Mouse (Mus musculus) embryo, embryonic 10.5 days (tissue): ENCODE results near the gene Efna4.
A peak's percentile ranks its signal among the peaks of the same experiment; 100 is the strongest.

Source experiments
- DNase-seq: peaks from one replicate; pipeline ENCODE4 v3.0.0-alpha.2; 2015; ENCODE audit warnings: low spot score

Gene Efna4

DNA sequence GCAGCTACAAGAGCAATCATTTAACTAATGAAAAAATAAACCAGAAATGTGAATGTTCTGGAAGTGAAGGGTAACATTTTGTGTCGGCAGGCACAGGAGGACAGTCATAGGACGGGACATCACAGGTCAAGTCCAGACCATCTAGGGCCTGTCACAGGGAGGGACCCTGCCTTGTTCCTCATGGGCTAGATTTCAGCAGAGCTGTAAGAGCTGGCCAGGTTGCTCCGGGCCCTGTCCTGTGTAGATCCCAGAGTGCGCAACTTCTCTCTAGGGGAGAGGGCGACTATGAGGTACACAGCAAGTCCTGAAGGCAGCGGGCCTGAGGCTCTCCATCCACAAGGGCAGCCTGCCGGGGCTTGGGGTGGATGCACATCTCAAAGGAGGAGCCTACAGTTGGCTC, 23.8 kb upstream of the Efna4 start, which contains the start of gene Dcst2:
Dcst2 (plus strand) TSS at position 301 of the 400 bp plus-strand sequence.
- DNase-seq = no peak

GRCm38 (mm10) chr3:89360237-89360636, 22.4 kb upstream of the Efna4 start:
- DNase-seq = no peak

DNA sequence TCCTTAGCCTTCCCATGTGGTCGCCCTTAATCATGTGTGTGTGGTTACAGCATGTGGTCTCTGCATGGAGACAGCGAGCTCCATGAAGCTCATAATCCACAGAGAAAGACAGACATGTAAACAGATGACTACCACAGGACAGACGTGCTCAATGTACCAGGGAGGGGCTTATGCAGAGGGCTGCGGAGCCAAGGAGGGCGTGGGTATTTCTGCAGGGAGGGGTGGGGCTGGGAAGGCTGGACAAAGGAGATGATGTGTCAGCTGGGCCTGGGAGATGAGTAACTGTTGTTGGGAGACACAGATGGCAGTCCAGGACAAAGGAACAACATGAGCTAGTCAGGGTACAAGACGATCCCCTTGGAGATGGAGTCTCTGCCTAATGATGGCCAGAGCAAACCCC, 21.8 kb upstream of the Efna4 start:
- no peak for DNase-seq

DNA sequence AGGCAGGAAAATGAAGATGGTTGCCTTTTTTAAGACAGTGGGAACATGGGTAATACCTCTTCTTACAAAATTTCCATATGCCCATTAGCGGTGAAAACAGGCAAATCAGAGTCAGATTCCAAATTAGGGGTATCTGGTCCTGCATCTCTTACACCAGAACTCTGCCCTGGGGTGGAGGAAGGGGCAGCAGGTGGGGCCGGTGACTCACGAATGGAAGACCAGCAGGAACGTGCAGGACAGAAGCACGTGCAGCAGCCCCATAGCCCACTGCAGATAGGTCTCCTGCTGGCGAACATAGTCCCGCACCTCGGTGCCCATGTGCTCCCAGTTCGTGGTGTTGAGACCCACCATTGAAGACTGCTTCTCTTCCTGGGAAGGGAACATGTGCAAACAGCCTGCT, 18.2 kb upstream of the Efna4 start:
- no peak for DNase-seq

GRCm38 (mm10) chr3:89355512-89355902, 17.7 kb upstream of the Efna4 start:
- no peak for DNase-seq

GRCm38 (mm10) chr3:89354816-89355511, 17.1 kb upstream of the Efna4 start:
- DNase-seq = peak; percentile 91

DNA sequence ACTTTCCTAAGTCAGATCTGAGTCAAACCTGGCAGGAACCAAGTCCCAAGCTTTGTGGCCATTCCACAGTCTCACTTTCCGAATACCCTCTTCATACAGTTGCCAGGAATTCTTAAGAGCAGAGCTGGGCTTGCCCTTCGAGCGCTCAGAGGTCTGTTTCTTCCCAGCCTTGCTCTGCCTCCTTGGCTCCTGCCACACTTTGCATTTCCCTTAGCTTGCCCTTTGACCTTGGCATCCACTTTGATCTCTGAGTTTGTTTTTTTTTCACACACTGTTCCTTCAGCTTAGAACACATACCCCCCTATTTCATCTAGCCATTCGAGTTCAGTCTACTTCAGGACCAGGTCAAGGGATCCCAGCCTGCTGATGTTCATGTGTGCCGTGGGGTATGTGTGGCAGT, 13.4 kb upstream of the Efna4 start:
- DNase-seq = no peak

DNA sequence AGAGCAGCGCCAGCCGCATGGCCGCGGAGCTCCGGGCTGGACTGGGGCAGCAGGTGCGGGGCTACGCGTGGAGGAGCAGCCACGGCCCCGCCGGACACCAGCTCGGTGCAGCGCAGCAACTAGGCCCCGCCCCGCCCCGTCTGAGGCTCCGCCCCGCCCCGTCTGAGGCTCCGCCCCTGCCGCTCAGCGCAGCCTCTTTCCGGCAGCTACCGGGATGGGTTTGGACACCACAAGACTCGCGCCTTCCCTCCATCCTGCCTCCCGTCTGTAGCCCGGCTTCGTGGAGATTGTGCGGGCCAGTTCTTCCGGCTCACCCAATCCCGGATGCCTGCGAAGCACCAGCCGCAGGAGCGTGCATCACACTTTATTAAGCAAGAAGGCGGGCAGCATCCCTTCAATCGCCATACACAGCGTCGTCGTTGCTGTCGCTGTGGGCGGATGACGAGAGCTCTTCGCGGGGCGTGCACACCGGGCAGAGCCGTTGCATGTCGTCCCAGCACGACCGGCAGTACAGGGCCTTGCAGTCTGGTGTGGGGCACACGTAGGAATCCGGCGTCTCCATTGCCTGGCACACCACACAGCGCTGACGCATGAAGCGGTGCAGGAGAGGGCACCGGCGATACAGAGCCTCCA, 12.2 kb upstream of the Efna4 start, which contains the start of gene Adam15:
Adam15 (minus strand) TSS at position 128 of the 633 bp plus-strand sequence.
- peak; percentile 90 for DNase-seq

GRCm38 (mm10) chr3:89348911-89349868, 11.4 kb upstream of the Efna4 start:
- peak; percentile 64 for DNase-seq

GRCm38 (mm10) chr3:89347916-89348315, 10.1 kb upstream of the Efna4 start:
- no peak for DNase-seq

GRCm38 (mm10) chr3:89346815-89347540, 9.2 kb upstream of the Efna4 start:
- no peak for DNase-seq

GRCm38 (mm10) chr3:89343279-89343678, 5.5 kb upstream of the Efna4 start:
- no peak for DNase-seq

- no peak for DNase-seq
Measured at GRCm38 (mm10) chr3:89341794-89342193, 4.0 kb upstream of the Efna4 start.

DNA sequence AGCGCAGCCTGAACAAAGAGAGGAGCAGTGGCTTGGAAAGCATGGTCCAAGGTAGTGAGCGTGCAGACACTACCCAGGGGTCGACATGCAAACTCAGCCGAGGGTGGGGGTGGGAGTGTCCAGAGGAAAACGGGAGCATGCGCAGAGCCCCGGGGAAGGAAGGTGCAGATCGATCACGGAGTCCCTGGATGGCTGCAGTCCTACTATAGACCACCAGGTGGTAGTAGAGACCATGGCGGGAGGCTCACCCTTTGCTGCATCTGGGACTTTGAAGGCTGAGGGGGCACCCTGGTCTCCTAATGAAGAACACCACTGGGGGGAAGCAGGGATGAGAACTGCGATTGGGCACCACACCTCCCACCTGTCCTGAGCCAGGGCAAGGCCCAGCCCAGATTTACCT, 2.6 kb upstream of the Efna4 start:
- DNase-seq = peak; percentile 94

GRCm38 (mm10) chr3:89339416-89339815, 1.6 kb upstream of the Efna4 start:
- DNase-seq = peak; percentile 90

- peak; percentile 64 for DNase-seq
Measured at GRCm38 (mm10) chr3:89337062-89337720, 637 bp downstream of the Efna4 start.

- DNase-seq = no peak
Measured at GRCm38 (mm10) chr3:89336529-89336928, 1.3 kb downstream of the Efna4 start.

DNA sequence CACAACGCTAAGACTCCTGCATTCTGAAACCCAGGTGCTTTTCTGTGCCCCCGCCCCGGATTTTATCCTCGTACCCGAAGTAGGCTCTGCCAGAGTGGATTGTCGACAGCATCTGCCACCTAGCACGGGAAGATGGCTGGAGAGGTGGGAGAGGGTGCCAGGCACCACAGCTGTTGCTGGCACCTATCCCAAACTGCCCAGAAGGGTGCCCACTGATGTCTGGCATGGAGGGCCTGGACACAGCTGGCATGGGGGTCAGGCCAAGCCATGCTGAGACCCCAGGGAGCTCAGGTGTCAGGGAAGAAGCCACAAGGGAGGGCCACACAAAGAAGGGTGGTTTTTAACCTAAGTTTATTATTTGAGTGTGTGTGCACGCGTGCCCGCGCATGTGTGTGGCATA, 4.8 kb downstream of the Efna4 start:
- DNase-seq = no peak

GRCm38 (mm10) chr3:89332476-89332875, 5.4 kb downstream of the Efna4 start:
- DNase-seq = no peak

DNA sequence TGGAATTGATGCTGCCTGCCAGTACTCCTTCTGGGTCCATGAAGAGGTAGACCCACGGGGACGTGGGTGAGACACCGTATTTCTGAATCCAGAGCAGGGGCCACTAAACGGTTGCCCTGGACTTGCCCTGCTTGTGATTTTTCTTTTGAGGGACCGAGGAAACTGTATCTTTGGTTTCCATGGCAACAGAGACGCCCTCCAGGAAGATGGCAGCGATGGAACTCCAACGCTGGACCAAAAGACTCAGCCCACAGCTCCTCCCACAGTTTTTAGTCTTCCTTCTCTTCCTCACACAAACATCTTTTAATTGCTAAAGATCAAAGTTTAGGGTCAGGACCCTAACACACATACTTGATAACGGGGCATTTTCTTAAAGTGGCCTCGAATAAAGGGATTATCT, 5.8 kb downstream of the Efna4 start:
- no peak for DNase-seq

DNA sequence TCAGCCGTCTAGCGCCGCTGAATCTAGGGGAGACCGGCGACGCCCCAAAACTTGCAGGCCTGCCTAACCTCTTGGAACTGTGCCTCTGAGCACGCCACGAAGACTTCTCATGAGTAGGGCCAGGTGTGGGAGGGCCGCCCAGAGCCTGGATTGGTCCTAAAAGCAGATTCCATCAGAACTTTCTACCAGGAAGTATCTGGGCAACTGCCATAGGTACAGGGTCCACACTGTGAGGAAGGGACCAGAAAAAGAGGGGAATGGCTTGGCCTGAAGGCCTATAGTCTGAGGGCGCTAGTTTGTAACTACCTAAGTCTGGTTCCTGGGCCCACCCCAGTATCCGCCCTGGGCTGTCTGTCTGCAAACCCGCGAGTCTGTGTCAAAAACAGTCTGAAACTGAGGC, 6.3 kb downstream of the Efna4 start:
- no peak for DNase-seq
